Mouse (Mus musculus) intestine, embryonic 15.5 days (tissue): ENCODE results near the gene Capn8. TPM values are rescaled to one million over a fixed set of nuclear protein-coding genes. Genes with fewer than 3 reads are reported as not detected.

Source experiments
- ATAC-seq: fragments of 200-750 bp; cut with Nextera tagmentation; 2 replicates; pipeline ENCODE4 v1.8.0; 2017; ENCODE audit warnings: moderate TSS enrichment, moderate library complexity
- H3K27ac ChIP-seq: fragments of 300-500 bp; sonication (generic); 2 replicates; pipeline ENCODE4 v1.5.1; 2015; ENCODE audit warnings: mild to moderate bottlenecking, inconsistent platforms
- H3K27me3 ChIP-seq: fragments of 300-500 bp; sonication (generic); replicated peaks from 2 replicates; pipeline ENCODE4 v1.6.1; 2015; ENCODE audit warnings: inconsistent platforms
- H3K36me3 ChIP-seq: fragments of 300-500 bp; sonication (generic); 2 replicates; pipeline ENCODE4 v1.6.1; 2015; ENCODE audit warnings: inconsistent platforms
- H3K4me1 ChIP-seq: fragments of 300-500 bp; sonication (generic); replicated peaks from 2 replicates; pipeline ENCODE4 v1.6.1; 2015; ENCODE audit warnings: inconsistent platforms
- H3K4me2 ChIP-seq: fragments of 300-500 bp; sonication (generic); replicated peaks from 2 replicates; pipeline ENCODE4 v1.6.1; 2015; ENCODE audit warnings: mild to moderate bottlenecking, inconsistent platforms
- H3K4me3 ChIP-seq: fragments of 300-500 bp; sonication (generic); replicated peaks from 2 replicates; pipeline ENCODE4 v1.5.1; 2015; ENCODE audit warnings: inconsistent platforms
- H3K9ac ChIP-seq: fragments of 300-500 bp; sonication (generic); 2 replicates; pipeline ENCODE4 v1.6.1; 2015; ENCODE audit warnings: inconsistent platforms
- H3K9me3 ChIP-seq: fragments of 300-500 bp; sonication (generic); 2 replicates; pipeline ENCODE4 v1.6.1; 2016; ENCODE audit warnings: inconsistent platforms
- WGBS: fragments of 180-500 bp; shearing (Covaris S2); methylation state at CpG from one replicate; pipeline ENCODE4 v1.1.7; 2015; 5-methylcytosine and 5-hydroxymethylcytosine counted together
- polyA plus RNA-seq: library from polyadenylated mRNA; unstranded; fragments of >200 nt; fragmentation: Nextera tagmentation; extraction: Ambion mirVana; gene quantifications from 2 replicates; pipeline ENCODE4 v1.2.1, GENCODE M21; 2015

The Capn8 gene
- polyA plus RNA-seq, 1 experiment from 2014 or later, result 2.5 TPM

DNA sequence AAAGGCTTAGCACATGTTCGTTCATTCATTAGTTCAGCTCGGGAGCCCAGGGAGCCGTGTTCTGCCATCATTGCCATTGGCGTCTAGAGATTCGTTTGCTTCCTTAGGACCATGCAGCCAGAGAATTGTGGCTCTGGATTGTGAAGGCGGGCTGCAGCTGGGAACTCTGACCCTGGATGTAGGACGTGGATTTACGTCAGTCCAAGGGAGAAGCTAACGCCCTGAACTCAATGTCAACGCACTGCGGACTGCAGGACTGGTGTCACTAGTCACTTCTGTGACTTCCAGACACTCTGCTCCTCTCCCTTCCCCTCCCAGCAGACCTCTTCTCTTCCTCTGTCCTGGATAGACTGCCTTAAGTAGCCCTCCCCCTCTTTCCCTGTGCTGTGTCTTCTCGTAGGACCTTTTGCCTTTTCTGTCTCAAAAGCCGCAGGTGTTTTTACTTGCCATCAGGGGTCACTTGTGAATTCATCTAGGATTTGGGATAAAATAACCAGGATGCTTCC lies 37.5 kb upstream of the Capn8 start:
- H3K9ac ChIP-seq, result 0 out of 2 replicates have a peak overlapping the region, but pooled peaks have one; percentile 4
- peaks cover 15% of the 10 kb centered on the region for H3K4me1 ChIP-seq
- H3K4me2 ChIP-seq, result peak overlapping the region; percentile 44
- peak; percentile 44; the same call in 1 of the 2 replicates for ATAC-seq
- H3K27ac ChIP-seq, result peak overlapping the region; percentile 85
- 47% methylated on average over 13 of the region's 13 CpGs for WGBS
- no peaks in the 10 kb centered on the region for H3K9me3 ChIP-seq
- no peaks in the 10 kb centered on the region for H3K36me3 ChIP-seq
- H3K4me3 ChIP-seq, result no peak overlapping the region
- no peaks in the 10 kb centered on the region for H3K27me3 ChIP-seq

DNA sequence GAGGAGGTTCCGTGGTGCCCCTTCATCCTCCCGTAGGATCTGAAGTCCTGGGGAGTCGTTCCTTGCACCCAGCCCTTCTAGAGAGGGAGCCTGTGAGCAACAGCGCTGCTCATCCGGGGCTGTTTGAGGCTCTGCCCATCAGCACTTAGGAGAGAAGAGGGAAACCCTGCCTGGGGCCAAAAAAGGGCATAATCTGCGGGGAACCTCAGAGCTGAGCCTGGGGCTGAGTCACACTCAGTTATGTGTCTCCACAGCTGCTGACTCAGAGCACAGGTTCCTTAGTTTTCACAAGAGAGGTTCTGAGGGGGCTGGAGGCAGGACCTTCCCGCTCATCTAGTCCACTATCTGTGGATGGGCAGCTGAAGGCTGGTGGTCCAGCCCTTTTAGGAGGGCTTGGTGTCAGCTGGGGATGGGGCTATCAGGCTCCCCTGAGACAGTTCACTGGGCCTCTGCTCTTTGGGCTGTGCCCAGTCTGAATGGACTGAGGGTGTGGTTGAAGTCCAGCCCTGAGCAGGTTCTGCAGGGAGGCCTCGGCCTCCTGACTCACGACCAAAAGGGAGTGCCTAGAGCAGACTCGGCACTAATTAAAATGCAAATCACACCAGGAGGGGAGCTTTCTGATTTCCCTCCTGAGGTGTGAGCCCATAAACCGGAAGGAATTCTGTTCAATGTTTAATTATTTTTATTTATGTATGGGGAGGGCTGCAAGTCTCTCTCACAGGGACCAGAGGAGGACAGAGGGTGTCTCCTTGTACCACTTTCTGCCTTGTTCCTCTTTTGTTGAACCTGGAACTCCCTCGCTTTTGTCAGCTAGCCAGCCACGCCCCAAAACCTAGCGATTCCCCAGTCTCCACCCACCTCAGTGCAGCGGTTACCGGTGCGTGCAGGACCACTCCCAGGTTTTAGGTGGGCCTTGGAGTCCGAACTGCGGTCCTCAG lies 36.6 kb upstream of the Capn8 start:
- Histone ChIP-seq H3K4me2 (peak overlapping the region; percentile 44), H3K9ac (0 out of 2 replicates have a peak overlapping the region, but pooled peaks have one; percentile 4), H3K4me3 (no peak overlapping the region), H3K4me1 (peaks cover 15% of the 10 kb centered on the region), H3K27ac (peak overlapping the region; percentile 85), H3K36me3 (no peaks in the 10 kb centered on the region), H3K27me3 (no peaks in the 10 kb centered on the region), H3K9me3 (no peaks in the 10 kb centered on the region)
- WGBS, result 15% methylated on average over 19 of the region's 19 CpGs
- peak; percentile 93 for ATAC-seq

DNA sequence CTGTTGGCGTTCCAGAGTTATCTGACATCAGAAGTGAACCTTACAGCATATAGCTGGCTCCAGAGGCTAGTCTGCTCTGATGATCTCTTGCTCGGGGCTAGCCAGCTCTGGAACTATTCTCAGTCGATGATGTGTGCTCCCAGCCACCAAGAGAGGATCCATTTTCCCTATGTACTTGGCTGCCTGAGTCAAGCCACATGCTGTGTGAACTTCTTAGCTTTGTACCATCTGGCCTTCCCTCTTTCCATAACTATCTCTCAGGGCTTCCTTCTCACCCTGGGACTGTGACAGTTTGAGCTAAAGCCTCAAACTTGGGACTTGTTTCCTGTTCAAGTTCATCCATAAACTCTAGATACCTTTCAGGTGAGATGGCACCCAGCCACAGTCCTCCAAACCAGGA lies 31.2 kb upstream of the Capn8 start:
- Histone ChIP-seq H3K27ac (no peak overlapping the region), H3K4me1 (0 out of 2 replicates have a peak, but pooled peaks cover 1% of the 10 kb centered on the region), H3K27me3 (no peaks in the 10 kb centered on the region), H3K9ac (no peak overlapping the region), H3K36me3 (no peaks in the 10 kb centered on the region), H3K4me2 (no peak overlapping the region), H3K9me3 (no peaks in the 10 kb centered on the region), H3K4me3 (no peak overlapping the region)
- 83% methylated on average over 3 of the region's 3 CpGs for WGBS
- ATAC-seq, result no peak

DNA sequence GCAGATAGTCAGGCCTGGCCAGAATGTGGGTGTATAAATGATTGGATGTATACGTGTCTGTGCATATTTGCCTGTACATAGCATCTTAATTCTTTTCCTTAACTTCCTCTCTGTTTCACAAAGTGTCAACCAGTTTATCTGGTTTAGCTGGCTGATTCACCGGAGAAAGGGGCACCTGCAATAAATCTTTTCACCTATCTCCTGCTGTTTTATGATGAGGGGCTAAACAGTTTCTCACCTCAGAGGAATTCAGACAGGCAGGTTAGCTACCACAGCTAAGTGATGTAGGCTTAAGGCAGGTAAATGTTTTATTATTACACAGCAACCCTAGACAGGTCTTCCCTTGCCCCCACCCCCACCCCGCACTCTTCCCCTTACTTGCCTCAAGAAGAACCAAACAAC lies 29.7 kb upstream of the Capn8 start:
- Histone ChIP-seq H3K27ac (no peak overlapping the region), H3K9me3 (no peaks in the 10 kb centered on the region), H3K27me3 (no peaks in the 10 kb centered on the region), H3K36me3 (no peaks in the 10 kb centered on the region), H3K4me3 (no peak overlapping the region), H3K9ac (no peak overlapping the region), H3K4me2 (no peak overlapping the region), H3K4me1 (peaks cover 4% of the 10 kb centered on the region; the same call in 1 of the 2 replicates)
- WGBS, result 52% methylated on average over 3 of the region's 3 CpGs
- ATAC-seq, result peak; percentile 69

DNA sequence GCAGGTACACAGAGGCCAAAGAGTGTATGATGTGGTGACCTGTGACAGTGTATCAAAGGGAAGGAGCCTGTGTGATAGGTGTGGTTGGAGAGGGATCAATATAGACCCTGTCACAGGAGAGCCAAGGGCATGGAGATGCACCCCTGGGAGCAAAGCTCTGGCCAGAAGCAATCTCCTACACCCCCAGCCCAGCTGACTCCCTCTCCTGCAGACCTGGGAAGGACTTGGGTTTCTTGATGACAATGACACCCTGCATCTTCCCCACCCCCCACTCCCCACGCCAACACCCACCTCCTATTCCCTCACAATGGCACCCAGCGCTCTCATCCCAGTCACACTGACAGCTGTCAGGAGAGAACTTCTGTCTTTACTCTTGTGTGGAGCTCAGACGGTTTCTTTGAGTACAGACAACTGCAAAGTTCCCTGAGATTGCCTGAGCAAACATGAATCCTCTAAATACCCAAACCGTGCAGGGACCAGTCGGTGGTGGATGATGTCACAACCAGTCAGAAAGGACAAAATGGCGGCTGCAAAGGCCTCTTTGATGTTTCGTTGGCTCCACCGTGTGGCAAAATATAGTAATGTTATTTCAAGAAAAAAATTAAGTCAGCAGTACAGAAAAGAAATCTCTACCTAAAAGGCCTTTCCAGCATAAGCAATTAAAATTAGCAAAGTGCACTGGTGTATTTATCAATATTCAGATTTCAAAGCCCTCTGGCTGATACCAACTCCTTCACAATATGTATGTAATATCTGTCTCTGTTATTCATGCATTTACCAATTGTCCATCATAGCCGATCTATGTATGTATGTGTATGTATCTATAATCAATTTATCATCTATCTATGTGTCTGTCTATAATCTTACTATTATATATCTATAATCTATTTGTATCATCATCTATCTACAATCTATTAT lies 25.5 kb upstream of the Capn8 start:
- ATAC-seq, result peak; percentile 70
- WGBS, result 19% methylated on average over 9 of the region's 9 CpGs

DNA sequence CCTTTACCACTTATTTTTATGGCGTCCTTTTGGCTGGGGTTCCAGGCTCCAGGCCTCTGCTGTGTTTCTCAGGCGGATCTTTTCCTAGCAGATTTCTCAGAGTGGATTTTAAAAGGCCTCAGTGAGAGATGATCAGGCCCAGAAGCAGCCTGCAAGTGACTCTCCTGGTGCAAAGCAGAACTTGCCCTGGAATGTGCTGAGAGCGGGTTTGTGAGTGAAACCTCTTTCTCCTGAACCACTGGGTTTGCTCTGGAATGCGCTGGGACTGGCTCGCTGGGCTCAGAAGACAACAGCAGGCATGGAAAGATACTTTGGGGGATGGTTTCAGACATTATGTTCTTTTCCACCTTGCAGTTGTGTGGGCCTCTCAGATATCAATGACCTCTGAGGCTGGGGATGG lies 22.7 kb upstream of the Capn8 start:
- Histone ChIP-seq H3K9ac (no peak overlapping the region), H3K4me2 (no peak overlapping the region), H3K36me3 (no peaks in the 10 kb centered on the region), H3K27ac (no peak overlapping the region), H3K4me3 (no peak overlapping the region), H3K4me1 (peaks cover 4% of the 10 kb centered on the region; the same call in 1 of the 2 replicates), H3K27me3 (no peaks in the 10 kb centered on the region), H3K9me3 (no peaks in the 10 kb centered on the region)
- ATAC-seq, result no peak
- WGBS, result 62% methylated on average over 5 of the region's 5 CpGs

More for the DNA sequence above, 25.5 kb upstream of the Capn8 start:
- no peaks in the 10 kb centered on the region for H3K36me3 ChIP-seq
- H3K4me2 ChIP-seq, result peak overlapping the region; percentile 65
- no peaks in the 10 kb centered on the region for H3K9me3 ChIP-seq
- peaks cover 4% of the 10 kb centered on the region; the same call in 1 of the 2 replicates for H3K4me1 ChIP-seq
- H3K4me3 ChIP-seq, result peak overlapping the region; percentile 26
- H3K27ac ChIP-seq, result no peak overlapping the region; the same call in 1 of the 2 replicates
- H3K27me3 ChIP-seq, result no peaks in the 10 kb centered on the region
- H3K9ac ChIP-seq, result peak overlapping the region; percentile 44; the same call in 1 of the 2 replicates

DNA sequence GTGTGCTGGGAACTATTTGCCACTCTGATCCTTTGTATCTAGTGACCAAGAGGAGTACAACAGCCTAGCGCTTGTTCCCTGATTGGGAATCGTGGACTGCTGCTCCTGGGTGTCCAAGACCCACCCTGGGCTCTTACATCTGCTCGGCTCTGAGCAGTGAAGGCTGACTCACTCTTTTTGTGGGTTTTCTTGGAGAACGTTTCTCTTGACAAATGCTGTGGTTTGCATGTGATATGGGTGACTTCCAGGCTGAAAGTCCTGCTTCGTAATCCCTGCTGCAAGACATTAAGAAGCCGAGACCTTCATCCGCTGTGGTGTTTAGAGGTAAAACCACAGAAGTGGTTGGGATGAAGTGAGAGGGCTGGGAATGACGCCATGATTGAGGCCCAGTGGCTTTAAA lies 21.7 kb upstream of the Capn8 start:
- H3K4me1 ChIP-seq, result peaks cover 4% of the 10 kb centered on the region; the same call in 1 of the 2 replicates
- H3K9me3 ChIP-seq, result no peaks in the 10 kb centered on the region
- H3K4me2 ChIP-seq, result no peak overlapping the region
- ATAC-seq, result no peak
- H3K36me3 ChIP-seq, result no peaks in the 10 kb centered on the region
- H3K27ac ChIP-seq, result no peak overlapping the region
- H3K4me3 ChIP-seq, result no peak overlapping the region
- no peak overlapping the region for H3K9ac ChIP-seq
- 80% methylated on average over 8 of the region's 8 CpGs for WGBS
- H3K27me3 ChIP-seq, result no peaks in the 10 kb centered on the region

DNA sequence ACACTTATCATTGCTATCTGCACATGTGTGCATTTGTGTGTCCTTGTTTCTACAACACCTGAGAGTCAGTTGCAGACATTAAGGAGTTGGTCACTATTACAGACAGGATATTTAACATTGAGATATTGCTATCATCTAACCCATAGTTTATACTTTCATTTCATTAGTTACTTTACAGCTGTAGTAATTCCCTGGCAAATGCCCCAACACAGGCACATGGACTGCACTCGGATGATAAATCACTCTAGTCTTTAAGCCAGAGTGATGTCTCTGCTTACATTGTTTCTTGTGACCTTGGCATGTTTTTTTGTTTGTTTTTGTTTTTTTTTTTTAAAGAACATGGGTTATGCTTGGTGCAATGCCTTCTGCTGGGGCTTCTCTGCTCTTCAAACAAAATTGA lies 20.9 kb upstream of the Capn8 start:
- no peaks in the 10 kb centered on the region for H3K27me3 ChIP-seq
- H3K4me3 ChIP-seq, result no peak overlapping the region
- peaks cover 3% of the 10 kb centered on the region; the same call in 1 of the 2 replicates for H3K4me1 ChIP-seq
- no peaks in the 10 kb centered on the region for H3K9me3 ChIP-seq
- H3K36me3 ChIP-seq, result no peaks in the 10 kb centered on the region
- WGBS, result 73% methylated on average over 1 of the region's 1 CpGs
- no peak overlapping the region for H3K4me2 ChIP-seq
- ATAC-seq, result no peak
- H3K9ac ChIP-seq, result no peak overlapping the region
- H3K27ac ChIP-seq, result no peak overlapping the region

DNA sequence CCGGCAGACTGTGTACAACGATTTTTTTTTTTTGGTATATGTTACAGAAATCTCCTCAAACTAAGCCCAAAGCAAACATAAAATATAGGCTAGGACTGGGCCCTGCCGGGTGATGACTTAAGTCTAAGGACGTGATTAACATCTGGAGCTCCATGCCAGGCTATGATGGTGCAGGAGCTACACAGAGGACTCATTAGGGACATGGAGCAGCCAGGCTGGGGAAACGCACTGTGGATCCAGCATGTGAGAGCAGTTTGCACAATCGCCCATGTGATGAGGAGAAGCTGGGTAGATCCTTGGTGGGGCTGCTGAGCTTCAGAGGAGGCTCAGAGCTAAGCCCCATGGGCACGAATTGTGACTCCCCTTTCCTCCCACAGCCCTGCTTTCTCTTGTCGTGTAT lies 14.0 kb upstream of the Capn8 start:
- Histone ChIP-seq H3K9me3 (no peaks in the 10 kb centered on the region), H3K27me3 (no peaks in the 10 kb centered on the region), H3K27ac (no peak overlapping the region), H3K4me2 (no peak overlapping the region), H3K4me3 (no peak overlapping the region), H3K9ac (no peak overlapping the region), H3K4me1 (no peaks in the 10 kb centered on the region), H3K36me3 (no peaks in the 10 kb centered on the region)
- no peak for ATAC-seq
- 66% methylated on average over 8 of the region's 8 CpGs for WGBS

DNA sequence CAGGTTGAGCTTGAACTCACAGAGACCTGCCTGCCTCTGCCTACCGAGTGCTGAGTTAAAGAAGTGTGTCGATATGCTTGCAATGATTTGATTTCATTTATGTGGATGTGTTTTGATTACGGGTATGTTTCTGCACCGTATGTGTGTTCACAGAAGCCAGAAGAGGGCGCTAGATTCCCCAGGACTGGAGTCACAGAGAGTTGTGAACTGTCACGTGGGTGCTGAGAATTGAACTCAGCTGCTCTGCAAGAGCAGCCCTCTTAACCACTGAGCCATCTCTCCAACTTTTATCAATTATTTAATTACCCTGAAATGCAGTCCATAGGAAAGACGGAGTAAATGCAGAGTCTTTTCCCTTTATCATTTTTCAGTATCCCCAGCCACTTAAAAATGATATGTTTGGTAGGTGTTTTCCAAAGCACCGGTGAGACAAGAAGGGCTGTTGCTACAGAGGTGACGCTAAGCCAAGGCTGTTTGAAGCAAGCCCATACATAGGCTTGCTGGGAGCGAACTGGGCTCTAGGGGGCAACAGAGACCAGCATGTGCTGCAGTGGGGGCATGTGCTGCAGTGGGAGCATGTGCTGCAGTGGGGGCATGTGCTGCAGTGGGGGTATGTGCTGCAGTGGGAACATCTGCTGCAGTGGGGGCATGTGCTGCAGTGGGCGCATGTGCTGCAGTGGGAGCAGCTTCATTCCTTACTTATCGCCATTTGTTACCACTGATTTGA lies 11.0 kb upstream of the Capn8 start:
- Histone ChIP-seq H3K9me3 (no peaks in the 10 kb centered on the region), H3K9ac (no peak overlapping the region), H3K4me1 (no peaks in the 10 kb centered on the region), H3K4me2 (no peak overlapping the region), H3K4me3 (no peak overlapping the region), H3K27me3 (no peaks in the 10 kb centered on the region), H3K27ac (no peak overlapping the region), H3K36me3 (no peaks in the 10 kb centered on the region)
- 58% methylated on average over 12 of the region's 12 CpGs for WGBS
- ATAC-seq, result no peak

DNA sequence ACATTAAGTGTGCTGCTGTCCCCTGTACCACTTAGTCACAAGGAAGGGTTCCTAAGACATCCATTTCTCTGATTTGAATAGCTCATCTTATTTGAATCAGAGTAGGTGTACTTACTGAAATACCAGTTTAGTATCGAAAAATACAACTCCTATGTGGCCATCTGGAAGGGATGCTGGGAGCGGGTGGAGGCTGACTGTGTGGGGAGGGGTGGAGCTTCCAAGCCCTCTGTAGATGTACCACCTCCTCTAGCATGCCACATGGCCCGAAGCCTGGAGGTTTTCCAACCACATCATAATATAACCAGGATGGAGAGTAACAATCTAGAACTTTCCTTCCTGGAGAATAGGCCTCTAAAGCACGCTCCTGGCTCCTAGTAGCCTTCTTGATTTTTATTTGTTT lies 6.5 kb upstream of the Capn8 start:
- no peaks in the 10 kb centered on the region for H3K9me3 ChIP-seq
- no peak for ATAC-seq
- no peak overlapping the region for H3K9ac ChIP-seq
- H3K4me2 ChIP-seq, result no peak overlapping the region
- no peak overlapping the region for H3K27ac ChIP-seq
- no peak overlapping the region for H3K4me3 ChIP-seq
- 0 out of 2 replicates have a peak, but pooled peaks cover 8% of the 10 kb centered on the region for H3K4me1 ChIP-seq
- H3K36me3 ChIP-seq, result no peaks in the 10 kb centered on the region
- no peaks in the 10 kb centered on the region for H3K27me3 ChIP-seq
- 79% methylated on average over 4 of the region's 4 CpGs for WGBS
